Mouse (Mus musculus) neural tube, embryonic 12.5 days (tissue): ENCODE results near the gene Arxes2. TPM values are rescaled to one million over a fixed set of nuclear protein-coding genes. Genes with fewer than 3 reads are reported as not detected.
"Not testable (repeated sequence)": the region's sequence is repeated elsewhere in the genome, so short reads cannot be mapped to it uniquely, and the experiment has no call there.

ENCODE experiments used
- ATAC-seq: fragments of 200-750 bp; cut with Nextera tagmentation; 2 replicates; pipeline ENCODE4 v1.8.0; 2017; ENCODE audit warnings: low read depth, mild to moderate bottlenecking, moderate TSS enrichment, moderate library complexity; ENCODE audit not compliant: low FRiP score
- H3K27ac ChIP-seq: fragments of 300-500 bp; sonication (generic); 2 replicates; pipeline ENCODE4 v1.5.1; 2016
- H3K27me3 ChIP-seq: fragments of 300-500 bp; sonication (generic); replicated peaks from 2 replicates; pipeline ENCODE4 v1.6.1; 2016; ENCODE audit warnings: mild to moderate bottlenecking
- H3K36me3 ChIP-seq: fragments of 300-500 bp; sonication (generic); 2 replicates; pipeline ENCODE4 v1.6.1; 2016; ENCODE audit warnings: mild to moderate bottlenecking
- H3K4me1 ChIP-seq: fragments of 300-500 bp; sonication (generic); 2 replicates; pipeline ENCODE4 v1.6.1; 2016
- H3K4me2 ChIP-seq: fragments of 300-500 bp; sonication (generic); replicated peaks from 2 replicates; pipeline ENCODE4 v1.6.1; 2016; ENCODE audit warnings: mild to moderate bottlenecking
- H3K4me3 ChIP-seq: fragments of 300-500 bp; sonication (generic); 2 replicates; pipeline ENCODE4 v1.5.1; 2016
- H3K9ac ChIP-seq: fragments of 300-500 bp; sonication (generic); 2 replicates; pipeline ENCODE4 v1.6.1; 2016; ENCODE audit warnings: mild to moderate bottlenecking
- H3K9me3 ChIP-seq: fragments of 300-500 bp; sonication (generic); 2 replicates; pipeline ENCODE4 v1.6.1; 2016; ENCODE audit warnings: mild to moderate bottlenecking
- WGBS: fragments of 180-500 bp; shearing (Covaris S2); methylation state at CpG from one replicate; pipeline ENCODE4 v1.1.7; 2016; 5-methylcytosine and 5-hydroxymethylcytosine counted together
- polyA plus RNA-seq: library from polyadenylated mRNA; unstranded; fragments of >200 nt; fragmentation: Nextera tagmentation; extraction: Ambion mirVana; gene quantifications from 2 replicates; pipeline ENCODE4 v1.2.1, GENCODE M21; 2016

Arxes2 gene
- polyA plus RNA-seq, 1 experiment from 2014 or later = 141 TPM

DNA sequence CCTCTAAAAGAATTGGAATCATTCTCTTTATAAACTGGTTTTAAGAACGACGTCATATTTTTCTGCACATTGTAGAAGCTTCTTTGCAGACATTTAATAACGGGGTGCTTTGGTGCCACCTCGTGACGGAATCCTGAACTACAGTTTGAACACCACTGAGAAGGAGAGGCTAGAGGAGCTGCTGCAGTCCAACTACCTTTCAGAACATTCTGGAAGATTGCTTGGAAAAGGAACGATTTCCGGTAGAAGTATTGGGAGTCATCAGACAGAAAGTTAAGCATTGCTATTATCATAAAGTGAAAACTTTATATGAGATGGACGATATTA, 18.4 kb upstream of the Arxes2 start:
- 20% methylated on average over 8 of the region's 8 CpGs for WGBS
- no peaks in the 10 kb centered on the region for H3K9me3 ChIP-seq
- no peaks in the 10 kb centered on the region for H3K36me3 ChIP-seq
- no peaks in the 10 kb centered on the region for H3K4me1 ChIP-seq
- no peak overlapping the region for H3K9ac ChIP-seq
- peak; percentile 48; the same call in 1 of the 2 replicates for ATAC-seq
- no peak overlapping the region for H3K4me3 ChIP-seq
- no peaks in the 10 kb centered on the region for H3K27me3 ChIP-seq
- H3K4me2 ChIP-seq = peak overlapping the region; percentile 33; the same call in 1 of the 2 replicates
- no peak overlapping the region for H3K27ac ChIP-seq

DNA sequence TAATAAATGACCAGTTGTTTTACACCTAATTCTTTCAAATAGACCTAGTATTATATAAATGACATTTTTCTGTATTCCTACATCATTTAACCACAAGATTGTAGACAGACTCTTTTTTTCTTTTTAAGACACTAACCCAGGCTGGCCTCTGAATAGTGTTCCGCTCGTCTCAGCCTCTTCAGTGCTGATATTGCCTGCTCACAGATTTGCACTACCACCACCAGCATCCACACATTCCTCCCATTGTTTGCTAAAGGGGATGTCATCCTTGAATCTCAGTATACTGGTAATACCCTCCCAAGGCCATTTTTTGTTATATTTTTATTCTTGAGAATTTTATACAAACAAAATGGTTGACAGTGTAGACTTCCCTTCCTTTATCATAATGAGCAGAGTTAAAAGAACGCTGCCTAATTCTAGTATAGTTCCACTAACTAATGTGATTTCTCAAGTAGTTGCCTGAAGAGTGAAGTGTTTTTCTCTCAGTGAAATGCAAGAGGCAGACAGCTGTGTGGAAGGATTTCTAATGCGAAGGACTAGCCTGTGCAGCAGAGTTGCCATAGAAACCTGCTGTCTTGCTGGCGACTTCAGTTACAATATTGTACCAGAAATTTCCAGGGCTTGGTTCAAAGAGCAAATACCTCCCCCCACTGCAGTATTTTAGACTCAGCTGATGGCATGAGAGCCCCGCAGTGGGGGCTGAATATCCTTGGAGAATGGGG, 8.9 kb upstream of the Arxes2 start:
- Histone ChIP-seq H3K27ac (no peak overlapping the region), H3K4me3 (no peak overlapping the region), H3K36me3 (no peaks in the 10 kb centered on the region), H3K9me3 (no peaks in the 10 kb centered on the region), H3K27me3 (no peaks in the 10 kb centered on the region), H3K4me1 (no peaks in the 10 kb centered on the region), H3K9ac (no peak overlapping the region), H3K4me2 (no peak overlapping the region)
- WGBS = 59% methylated on average over 6 of the region's 6 CpGs
- 0 out of 2 replicates have a peak, but pooled peaks have one; percentile 13 for ATAC-seq

DNA sequence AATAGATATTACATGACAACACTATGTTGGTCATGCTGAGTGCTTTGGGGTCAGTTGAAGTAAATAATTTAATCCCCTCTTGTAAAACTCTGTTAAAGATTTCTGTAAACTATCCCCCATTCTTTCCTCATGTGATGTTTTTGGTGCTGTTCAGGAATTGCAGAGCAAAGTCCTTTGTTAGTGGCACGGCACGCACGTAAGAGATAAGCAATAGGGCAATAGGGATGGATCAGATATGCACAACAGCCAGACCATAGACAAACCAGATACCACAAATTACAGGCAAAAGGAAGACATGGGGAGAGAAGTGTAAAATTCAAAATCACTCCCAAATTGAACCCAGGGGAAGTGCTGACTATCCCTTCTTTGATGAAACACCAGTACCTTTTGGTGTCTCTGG, 7.4 kb upstream of the Arxes2 start:
- WGBS = 90% methylated on average over 3 of the region's 3 CpGs
- no peaks in the 10 kb centered on the region for H3K27me3 ChIP-seq
- H3K36me3 ChIP-seq = no peaks in the 10 kb centered on the region
- no peak overlapping the region for H3K9ac ChIP-seq
- no peaks in the 10 kb centered on the region for H3K4me1 ChIP-seq
- no peak overlapping the region for H3K4me2 ChIP-seq
- ATAC-seq = no peak
- H3K4me3 ChIP-seq = no peak overlapping the region
- no peaks in the 10 kb centered on the region for H3K9me3 ChIP-seq
- H3K27ac ChIP-seq = no peak overlapping the region

DNA sequence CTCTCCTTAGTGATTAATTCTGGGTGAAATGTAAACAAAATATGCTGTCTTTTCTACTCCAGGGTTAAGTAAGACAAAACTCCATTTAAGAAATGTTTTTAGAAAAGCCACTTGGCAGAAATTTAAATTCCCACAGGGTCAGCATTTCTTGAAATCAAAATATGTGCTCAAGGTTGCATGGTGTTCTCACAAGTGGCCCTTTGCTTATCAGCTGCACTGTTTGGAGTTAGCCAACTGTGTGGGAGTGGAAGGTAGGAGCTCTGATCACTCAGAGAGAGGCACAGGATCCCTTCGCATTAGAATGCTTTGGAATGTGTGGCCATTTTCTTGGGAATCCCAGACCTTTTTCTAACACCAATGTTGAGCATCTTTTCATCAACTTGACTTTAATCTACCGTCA, 3.0 kb upstream of the Arxes2 start:
- H3K27me3 ChIP-seq = no peaks in the 10 kb centered on the region
- no peak overlapping the region for H3K4me3 ChIP-seq
- 73% methylated on average over 2 of the region's 2 CpGs for WGBS
- no peaks in the 10 kb centered on the region for H3K4me1 ChIP-seq
- H3K4me2 ChIP-seq = no peak overlapping the region
- no peak overlapping the region for H3K9ac ChIP-seq
- H3K36me3 ChIP-seq = no peaks in the 10 kb centered on the region
- H3K9me3 ChIP-seq = no peaks in the 10 kb centered on the region
- H3K27ac ChIP-seq = no peak overlapping the region
- no peak for ATAC-seq

DNA sequence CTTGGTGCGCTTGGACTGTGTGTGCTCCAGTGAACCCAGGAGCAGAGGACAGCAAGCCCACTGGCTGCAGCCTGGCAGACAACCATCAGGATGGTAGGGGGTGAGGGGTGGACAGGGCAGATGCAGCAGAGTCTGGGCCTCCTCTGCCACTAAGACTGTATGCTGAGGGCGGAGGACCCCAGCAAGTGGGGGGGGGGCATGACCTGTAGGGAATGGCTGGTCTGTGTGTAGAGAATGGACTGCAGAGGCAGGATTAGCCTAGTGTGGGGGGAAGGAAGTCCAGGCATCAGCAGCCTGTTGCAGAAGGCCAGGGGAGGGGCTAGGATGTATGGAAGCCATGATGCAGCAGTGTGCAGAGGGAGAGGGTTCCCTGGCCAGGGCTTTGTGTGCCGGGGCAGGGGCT, 431 bp upstream of the Arxes2 start:
- not testable (repeated sequence) for H3K36me3 ChIP-seq, H3K27me3 ChIP-seq, H3K9ac ChIP-seq, H3K4me2 ChIP-seq, H3K4me1 ChIP-seq, H3K27ac ChIP-seq, H3K9me3 ChIP-seq, H3K4me3 ChIP-seq
- peak; percentile 91 for ATAC-seq
- 38% methylated on average over 2 of the region's 3 CpGs for WGBS

DNA sequence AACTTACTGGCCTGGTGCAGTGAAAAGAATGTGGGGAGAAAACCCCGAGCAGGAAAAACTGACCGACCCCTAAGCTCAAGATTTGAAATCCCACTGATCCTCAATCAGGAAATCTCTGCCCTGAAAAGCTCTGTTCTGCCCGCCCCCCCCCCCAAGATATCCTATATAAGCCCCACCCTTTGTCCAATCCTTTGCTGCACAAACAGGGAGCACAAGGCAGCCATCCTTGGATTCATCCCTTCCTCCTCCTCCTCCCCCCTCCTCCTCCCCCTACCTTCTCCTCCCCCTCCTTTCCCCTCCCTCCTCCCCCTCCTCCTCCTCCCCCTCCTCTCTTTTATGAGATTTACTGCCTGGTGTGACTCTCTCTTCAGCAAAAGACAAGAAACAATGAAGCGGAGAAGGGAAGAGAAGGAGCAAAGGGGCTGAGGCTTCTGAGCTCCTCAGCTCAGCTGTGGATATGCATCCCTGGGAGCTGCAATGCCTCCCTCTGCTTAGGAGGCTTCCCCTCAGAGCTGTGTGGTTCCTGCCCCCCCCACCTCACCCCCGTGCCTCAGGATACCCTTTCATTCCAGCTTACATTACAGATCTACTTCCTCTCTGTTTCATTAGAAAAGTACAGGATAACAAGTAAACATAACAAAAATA, 13.7 kb downstream of the Arxes2 start:
- peak; percentile 66 for ATAC-seq
- Histone ChIP-seq H3K27me3 (no peaks in the 10 kb centered on the region), H3K27ac (no peak overlapping the region)

DNA sequence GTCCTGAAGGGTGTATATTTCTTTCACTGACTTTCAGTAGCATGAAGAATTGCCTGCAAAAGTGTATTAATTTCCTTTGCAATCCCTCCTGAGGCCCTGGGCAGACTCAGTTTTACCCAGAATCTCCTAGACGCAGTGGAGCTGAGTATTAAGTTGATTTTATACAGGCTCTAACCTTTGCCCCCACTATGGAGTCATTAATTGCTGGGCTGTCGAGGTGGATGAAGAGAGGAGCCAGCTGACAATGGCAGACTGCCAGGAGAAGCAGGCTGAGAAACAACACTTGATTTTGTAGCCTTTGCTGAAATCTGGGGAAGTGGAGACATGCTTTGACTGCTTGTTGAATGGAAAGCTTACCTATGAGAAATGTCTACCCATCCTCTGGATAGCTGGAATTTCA, 20.8 kb downstream of the Arxes2 start:
- 21% methylated on average over 2 of the region's 2 CpGs for WGBS
- no peaks in the 10 kb centered on the region for H3K27me3 ChIP-seq
- H3K27ac ChIP-seq = no peak overlapping the region
- H3K9ac ChIP-seq = no peak overlapping the region
- H3K36me3 ChIP-seq = no peaks in the 10 kb centered on the region
- no peak overlapping the region for H3K4me2 ChIP-seq
- no peaks in the 10 kb centered on the region for H3K4me1 ChIP-seq
- no peak overlapping the region for H3K4me3 ChIP-seq
- no peak for ATAC-seq
- no peaks in the 10 kb centered on the region for H3K9me3 ChIP-seq

More for the DNA sequence above, 13.7 kb downstream of the Arxes2 start:
- Histone ChIP-seq H3K4me1 (no peaks in the 10 kb centered on the region), H3K9me3 (no peaks in the 10 kb centered on the region), H3K4me3 (no peak overlapping the region), H3K9ac (no peak overlapping the region), H3K4me2 (no peak overlapping the region), H3K36me3 (no peaks in the 10 kb centered on the region)
- WGBS = 35% methylated on average over 5 of the region's 5 CpGs

DNA sequence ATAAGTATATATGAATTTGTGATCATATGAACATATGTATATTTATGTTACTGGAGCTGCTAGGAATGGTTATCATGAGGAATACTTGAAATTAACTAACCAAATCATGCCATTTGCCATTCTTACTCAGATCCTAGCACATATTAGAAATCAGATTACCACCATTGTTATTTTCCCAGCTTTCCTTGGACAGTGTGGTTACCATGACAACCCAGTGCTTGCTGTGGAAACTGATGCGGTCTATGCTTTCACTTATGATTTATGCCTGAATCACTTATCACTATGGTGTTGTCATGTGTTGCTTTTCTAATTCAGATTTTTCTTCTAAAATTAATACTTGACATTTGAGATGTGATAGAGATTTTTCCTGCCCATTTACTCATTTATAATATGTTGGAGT, 36.7 kb downstream of the Arxes2 start:
- WGBS = 30% methylated on average over 1 of the region's 1 CpGs
- H3K4me1 ChIP-seq = no peaks in the 10 kb centered on the region
- no peaks in the 10 kb centered on the region for H3K27me3 ChIP-seq
- no peak overlapping the region for H3K4me3 ChIP-seq
- no peaks in the 10 kb centered on the region for H3K9me3 ChIP-seq
- no peak overlapping the region for H3K4me2 ChIP-seq
- H3K9ac ChIP-seq = no peak overlapping the region
- no peak for ATAC-seq
- H3K36me3 ChIP-seq = no peaks in the 10 kb centered on the region
- no peak overlapping the region for H3K27ac ChIP-seq

DNA sequence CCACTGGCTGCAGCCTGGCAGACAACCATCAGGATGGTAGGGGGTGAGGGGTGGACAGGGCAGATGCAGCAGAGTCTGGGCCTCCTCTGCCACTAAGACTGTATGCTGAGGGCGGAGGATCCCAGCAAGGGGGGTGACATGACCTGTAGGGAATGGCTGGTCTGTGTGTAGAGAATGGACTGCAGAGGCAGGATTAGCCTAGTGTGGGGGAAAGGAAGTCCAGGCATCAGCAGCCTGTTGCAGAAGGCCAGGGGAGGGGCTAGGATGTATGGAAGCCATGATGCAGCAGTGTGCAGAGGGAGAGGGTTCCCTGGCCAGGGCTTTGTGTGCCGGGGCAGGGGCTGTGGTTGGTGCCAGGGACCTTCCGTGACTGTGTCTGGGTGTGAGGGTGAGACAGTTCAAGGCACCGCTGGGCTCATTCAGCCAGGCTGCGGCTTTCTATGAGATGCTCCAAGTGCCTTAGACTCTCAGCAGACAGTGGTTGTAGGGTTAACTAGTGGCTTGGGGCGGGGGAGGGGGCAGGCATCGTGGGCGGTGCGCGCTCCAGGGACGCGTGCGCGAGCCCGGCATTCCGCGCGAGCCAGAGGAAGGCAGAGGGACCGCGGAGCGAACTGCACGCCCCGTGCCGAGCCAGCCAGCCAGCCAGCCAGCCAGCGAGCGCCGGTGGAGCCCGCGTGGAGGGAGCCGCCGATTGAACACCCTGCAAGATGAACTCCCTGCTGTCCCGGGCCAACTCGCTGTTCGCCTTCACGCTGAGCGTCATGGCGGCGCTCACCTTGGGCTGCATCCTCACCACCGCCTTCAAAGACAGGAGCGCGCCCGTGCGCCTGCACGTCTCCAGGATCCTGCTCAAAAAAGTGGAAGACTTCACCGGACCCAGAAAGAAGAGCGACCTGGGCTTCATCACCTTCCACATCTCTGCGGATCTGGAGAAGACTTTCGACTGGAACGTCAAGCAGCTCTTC, 39.5 kb downstream of the Arxes2 start, which contains the start of gene Arxes1:
Gene Arxes1 (plus strand): TSS at position 569 of the 965 bp plus-strand sequence.
- peak; percentile 96 for ATAC-seq
- not testable (repeated sequence) for H3K9ac ChIP-seq, H3K27ac ChIP-seq, H3K4me1 ChIP-seq, H3K27me3 ChIP-seq, H3K9me3 ChIP-seq, H3K36me3 ChIP-seq
- WGBS = 11% methylated on average over 16 of the region's 49 CpGs
- Histone ChIP-seq H3K4me2 (peak within 1 kb of the TSS; percentile 52), H3K4me3 (peak within 1 kb of the TSS; percentile 16; the same call in 1 of the 2 replicates)

DNA sequence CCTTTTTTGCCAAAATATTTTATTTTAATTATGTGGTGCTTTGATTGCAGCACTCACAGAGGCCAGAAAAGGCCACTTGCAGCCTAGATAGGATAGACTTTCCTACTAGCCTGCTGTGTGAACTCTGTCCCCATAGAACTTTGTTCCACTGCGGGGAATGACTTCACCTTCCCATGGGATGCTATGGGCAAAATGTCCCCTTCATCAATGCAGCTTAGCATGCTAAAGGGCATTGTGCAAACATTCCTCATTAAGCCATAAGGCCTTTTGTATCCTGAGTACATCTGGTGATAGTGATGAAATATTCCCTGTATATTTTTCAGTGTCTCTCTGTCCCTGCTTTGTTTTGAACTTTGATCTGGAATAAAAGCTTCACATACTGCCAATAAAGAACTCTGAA, 50.1 kb downstream of the Arxes2 start:
- Histone ChIP-seq H3K4me3 (no peak overlapping the region), H3K36me3 (no peaks in the 10 kb centered on the region), H3K4me2 (no peak overlapping the region), H3K9ac (no peak overlapping the region), H3K4me1 (no peaks in the 10 kb centered on the region), H3K27ac (no peak overlapping the region), H3K27me3 (no peaks in the 10 kb centered on the region), H3K9me3 (no peaks in the 10 kb centered on the region)
- no peak for ATAC-seq
- 85% methylated on average over 1 of the region's 1 CpGs for WGBS
